Mouse (Mus musculus) MEL (cell line): ENCODE data around the gene Hsp90ab1. TPM values are rescaled to one million over a fixed set of nuclear protein-coding genes. Genes with fewer than 3 reads are reported as not detected.

Experiments
- DNase-seq: peaks from one replicate; pipeline ENCODE4 v3.0.0; 2011; ENCODE audit warnings: low read depth, low spot score
- H3K27ac ChIP-seq: 2 replicates; pipeline ENCODE4 v1.5.1; 2012; ENCODE audit warnings: low read depth, mild to moderate bottlenecking, control low read depth, low read length, moderate library complexity; ENCODE audit not compliant: control insufficient read depth
- H3K27me3 ChIP-seq, 2 experiments: fragments of 150-350 bp in 1 of 2; sonication (generic) in 1 of 2; 2 replicates each; pipeline ENCODE4 v1.6.1; 2012; ENCODE audit warnings: low read length in 2 of 2, mild to moderate bottlenecking in 2 of 2, improper control_type of control experiment in 1 of 2, moderate library complexity in 1 of 2; ENCODE audit not compliant: insufficient read depth in 2 of 2, control insufficient read depth in 1 of 2
- H3K36me3 ChIP-seq, 2 experiments: 2 replicates each; pipeline ENCODE4 v1.6.1; 2012 to 2014; ENCODE audit warnings: low read length in 2 of 2, improper control_type of control experiment in 1 of 2, inconsistent platforms in 1 of 2, mild to moderate bottlenecking in 1 of 2; ENCODE audit not compliant: insufficient read depth in 2 of 2, control insufficient read depth in 1 of 2
- H3K4me1 ChIP-seq, 2 experiments: fragments of 150-350 bp in 1 of 2; sonication (generic) in 1 of 2; 2 replicates each; pipeline ENCODE4 v1.6.1; 2012; ENCODE audit warnings: low read length in 2 of 2, improper control_type of control experiment in 1 of 2, mild to moderate bottlenecking in 1 of 2; ENCODE audit not compliant: insufficient read depth in 2 of 2, control insufficient read depth in 1 of 2
- H3K4me3 ChIP-seq, 2 experiments: fragments of 150-350 bp in 1 of 2; sonication (generic) in 1 of 2; 2 replicates each; pipeline ENCODE4 v1.5.1; 2012; ENCODE audit warnings: low read depth in 2 of 2, low read length in 2 of 2, mild to moderate bottlenecking in 2 of 2, moderate library complexity in 2 of 2, control low read depth in 1 of 2, improper control_type of control experiment in 1 of 2; ENCODE audit not compliant: control insufficient read depth in 1 of 2, insufficient read depth in 1 of 2
- H3K79me2 ChIP-seq: 2 replicates; pipeline ENCODE4 v1.6.1; 2012; ENCODE audit warnings: mild to moderate bottlenecking, low read length, moderate library complexity; ENCODE audit not compliant: control insufficient read depth, poor library complexity, insufficient read depth
- H3K9ac ChIP-seq: 2 replicates; pipeline ENCODE4 v1.6.1; 2012; ENCODE audit warnings: low read depth, mild to moderate bottlenecking, control low read depth, low read length, moderate library complexity; ENCODE audit not compliant: control insufficient read depth, poor library complexity, severe bottlenecking
- H3K9me3 ChIP-seq: fragments of 150-350 bp; sonication (generic); replicated peaks from 2 replicates; pipeline ENCODE4 v1.6.1; 2012; ENCODE audit warnings: mild to moderate bottlenecking, low read length, improper control_type of control experiment, moderate library complexity; ENCODE audit not compliant: insufficient read depth
- BHLHE40 ChIP-seq: IDR thresholded peaks from 2 replicates; pipeline ENCODE4 v1.6.1; 2012; ENCODE audit warnings: low read depth, mild to moderate bottlenecking, inconsistent platforms, low read length, improper control_type of control experiment, borderline replicate concordance
- CTCF ChIP-seq, 3 experiments: IDR thresholded peaks in 2 of 3; conservative IDR thresholded peaks in 1 of 3; 2 replicates each; pipeline ENCODE4 v1.5.1; 2011 to 2012; ENCODE audit warnings: low read length in 3 of 3, low read depth in 2 of 3, mild to moderate bottlenecking in 2 of 3, improper control_type of control experiment in 1 of 3, inconsistent platforms in 1 of 3, mixed read lengths in 1 of 3, moderate library complexity in 1 of 3; ENCODE audit not compliant: control insufficient read depth in 1 of 3, insufficient read depth in 1 of 3, poor library complexity in 1 of 3, severe bottlenecking in 1 of 3
- E2F4 ChIP-seq: IDR thresholded peaks from 2 replicates; pipeline ENCODE4 v1.6.1; 2011; ENCODE audit warnings: low read depth, low read length, improper control_type of control experiment, borderline replicate concordance
- EP300 ChIP-seq, 2 experiments: IDR thresholded peaks; 2 replicates each; pipeline ENCODE4 v1.6.1; 2011; ENCODE audit warnings: improper control_type of control experiment in 2 of 2, low read length in 2 of 2, low read depth in 1 of 2, mild to moderate bottlenecking in 1 of 2
- ETS1 ChIP-seq: IDR thresholded peaks from 2 replicates; pipeline ENCODE4 v1.6.1; 2012; ENCODE audit warnings: low read depth, mild to moderate bottlenecking, inconsistent platforms, low read length, improper control_type of control experiment, moderate library complexity
- MAZ ChIP-seq: IDR thresholded peaks from 2 replicates; pipeline ENCODE4 v1.6.1; 2012; ENCODE audit warnings: low read depth, mild to moderate bottlenecking, inconsistent platforms, low read length, improper control_type of control experiment
- MYB ChIP-seq: IDR thresholded peaks from 2 replicates; pipeline ENCODE4 v1.6.1; 2011; ENCODE audit warnings: mild to moderate bottlenecking, low read depth, low read length, improper control_type of control experiment
- MYC ChIP-seq: IDR thresholded peaks from 2 replicates; pipeline ENCODE4 v1.6.1; 2011; ENCODE audit warnings: low read depth, mild to moderate bottlenecking, low read length, improper control_type of control experiment, moderate library complexity
- POLR2AphosphoS2 ChIP-seq: IDR thresholded peaks from 2 replicates; pipeline ENCODE4 v1.6.1; 2011; ENCODE audit warnings: low read length, improper control_type of control experiment
- POLR2AphosphoS5 ChIP-seq: IDR thresholded peaks from 2 replicates; pipeline ENCODE4 v1.6.1; 2012; ENCODE audit warnings: low read depth, borderline replicate concordance, mild to moderate bottlenecking, inconsistent platforms, low read length, moderate library complexity, mixed read lengths
- RCOR1 ChIP-seq: IDR thresholded peaks from 2 replicates; pipeline ENCODE4 v1.6.1; 2012; ENCODE audit warnings: low read depth, mild to moderate bottlenecking, inconsistent platforms, low read length, improper control_type of control experiment
- SMC3 ChIP-seq: IDR thresholded peaks from 2 replicates; pipeline ENCODE4 v1.6.1; 2011; ENCODE audit warnings: low read depth, low read length, improper control_type of control experiment
- UBTF ChIP-seq: IDR thresholded peaks from 2 replicates; pipeline ENCODE4 v1.6.1; 2012; ENCODE audit warnings: low read depth, mild to moderate bottlenecking, inconsistent platforms, low read length, improper control_type of control experiment, moderate library complexity, borderline replicate concordance; ENCODE audit not compliant: insufficient read depth
- ZKSCAN1 ChIP-seq: IDR thresholded peaks from 2 replicates; pipeline ENCODE4 v1.6.1; 2012; ENCODE audit warnings: low read depth, mild to moderate bottlenecking, inconsistent platforms, low read length, improper control_type of control experiment, moderate library complexity
- polyA plus RNA-seq, 2 experiments: library from polyadenylated mRNA; stranded (reverse) in 1 of 2; unstranded in 1 of 2; fragments of >175 nt in 1 of 2; fragments of >200 nt in 1 of 2; gene quantifications; 2 replicates each; pipeline versions ENCODE4 v1.2.1 to v1.2.4; 2012; ENCODE audit warnings: low replicate concordance in 2 of 2, low read depth in 1 of 2; ENCODE audit not compliant: insufficient read length in 2 of 2, insufficient read depth in 1 of 2, missing spikeins in 1 of 2
- total RNA-seq: library from RNA; depleted of rRNA; stranded (reverse); fragments of 300-350 nt; gene quantifications from 2 replicates; pipeline ENCODE4 v1.2.3, GENCODE M21; 2012

The Hsp90ab1 gene
- total and polyA plus RNA-seq, 3 experiments: 1,032 to 27,726 (median 4,130) TPM

DNA sequence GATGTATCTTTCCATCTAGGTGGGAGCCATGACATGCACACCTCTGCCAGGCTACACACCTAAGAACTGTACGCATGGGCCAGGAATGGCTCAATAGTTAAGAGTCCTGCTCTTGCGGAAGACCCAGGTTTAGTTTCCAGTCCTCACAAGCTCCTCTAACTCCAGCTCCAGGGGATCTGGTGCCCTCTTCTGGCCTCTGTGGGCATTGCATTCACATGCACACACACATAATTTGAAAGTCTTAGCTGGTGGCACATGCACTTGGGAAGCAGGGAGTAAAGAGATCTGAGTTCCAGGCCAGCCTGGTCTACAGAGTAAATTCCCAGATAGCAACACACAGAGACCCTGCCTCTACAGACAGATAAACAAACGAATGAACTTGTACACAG is 13.4 kb upstream of the Hsp90ab1 start:
- H3K79me2 ChIP-seq: peaks cover 3% of the 10 kb centered on the region; the same call in 1 of the 2 replicates
- DNase-seq: peak; percentile 75
- H3K4me1 ChIP-seq: peaks cover 12 to 27% of the 10 kb centered on the region in 2 experiments
- H3K27me3 ChIP-seq: no peaks in the 10 kb centered on the region
- no peaks in the 10 kb centered on the region for H3K9me3 ChIP-seq
- H3K4me3 ChIP-seq: no peak overlapping the region
- H3K27ac ChIP-seq: no peak overlapping the region
- H3K36me3 ChIP-seq: peaks cover 8 to 16% of the 10 kb centered on the region in 2 experiments; a peak in 3 of 4 replicates
- TF ChIP-seq RCOR1 (no peak), SMC3 (0 out of 2 replicates have a peak, but pooled peaks have one; percentile 9), CTCF (IDR thresholded peaks at IDR 0.05 in 2 of 3, conservative IDR thresholded peaks at IDR 0.05 in 1 of 3; ENCODE audit: control insufficient read depth in 1 of 3, insufficient read depth in 1 of 3, low read depth in 2 of 3, low read length in 3 of 3, poor library complexity in 1 of 3, severe bottlenecking in 1 of 3) (peak; percentile 58 to 78 (median 67))
- H3K9ac ChIP-seq: no peak overlapping the region

DNA sequence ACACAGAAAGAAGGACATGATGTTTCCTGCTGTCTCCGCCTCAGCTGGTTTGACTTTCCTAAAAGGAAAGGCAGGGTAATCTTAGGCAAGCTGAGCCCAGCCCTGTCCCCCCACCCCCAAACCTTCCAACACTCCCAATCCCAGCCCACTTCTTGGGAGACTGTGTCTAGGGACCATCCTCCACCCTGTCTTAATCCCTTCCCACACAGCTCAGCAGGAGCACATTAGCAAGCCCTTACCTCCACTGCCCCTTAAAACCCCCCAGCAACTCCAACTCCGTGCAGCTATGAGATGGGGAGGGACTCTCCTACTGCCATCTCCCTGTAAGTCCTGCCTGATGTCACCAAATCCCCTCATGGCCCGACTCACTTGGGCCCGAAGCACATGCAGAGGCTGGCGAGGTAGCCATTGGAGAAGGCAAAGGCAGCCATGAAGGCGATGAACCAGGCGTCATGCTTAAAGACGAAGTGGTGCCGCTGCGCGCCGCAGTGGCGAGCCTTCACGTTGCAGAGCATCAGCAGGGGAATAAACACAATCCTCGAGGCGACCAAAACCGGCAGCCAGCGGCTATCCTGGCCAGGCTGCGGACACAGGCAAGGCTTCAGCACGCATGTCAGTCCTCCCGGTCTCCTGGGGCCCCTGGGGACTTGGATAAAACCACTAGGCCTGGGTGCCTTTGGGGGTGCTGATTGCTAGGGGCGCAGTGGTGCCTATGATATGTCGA is 12.8 kb upstream of the Hsp90ab1 start:
- no peak for TF ChIP-seq ETS1
- TF ChIP-seq POLR2AphosphoS5: no peak
- no peak for TF ChIP-seq RCOR1
- TF ChIP-seq SMC3: no peak
- TF ChIP-seq BHLHE40: no peak
- TF ChIP-seq POLR2AphosphoS2: no peak
- TF ChIP-seq MYC: no peak
- no peak for TF ChIP-seq UBTF
- TF ChIP-seq MYB: no peak
- no peak for TF ChIP-seq MAZ
- TF ChIP-seq EP300 (IDR thresholded peaks at IDR 0.05; ENCODE audit: low read depth in 1 of 2, low read length in 2 of 2): no peak
- no peak for TF ChIP-seq E2F4
- no peak for TF ChIP-seq ZKSCAN1
- no peak for DNase-seq
- H3K79me2 ChIP-seq: peaks cover 1% of the 10 kb centered on the region; the same call in 1 of the 2 replicates
- no peak overlapping the region for H3K4me3 ChIP-seq
- peaks cover 7 to 19% of the 10 kb centered on the region in 2 experiments; a peak in 3 of 4 replicates for H3K36me3 ChIP-seq
- no peaks in the 10 kb centered on the region for H3K9me3 ChIP-seq
- H3K27me3 ChIP-seq: no peaks in the 10 kb centered on the region
- no peak overlapping the region for H3K27ac ChIP-seq
- H3K9ac ChIP-seq: no peak overlapping the region
- peaks cover 14 to 30% of the 10 kb centered on the region in 2 experiments for H3K4me1 ChIP-seq
